Mouse (Mus musculus) intestine, embryonic 15.5 days (tissue): ENCODE data around the gene Sema4f. TPM values are rescaled to one million over a fixed set of nuclear protein-coding genes. Genes with fewer than 3 reads are reported as not detected.

Experiments
- ATAC-seq: fragments of 200-750 bp; cut with Nextera tagmentation; 2 replicates; pipeline ENCODE4 v1.8.0; 2017; ENCODE audit warnings: moderate TSS enrichment, moderate library complexity
- H3K27ac ChIP-seq: fragments of 300-500 bp; sonication (generic); 2 replicates; pipeline ENCODE4 v1.5.1; 2015; ENCODE audit warnings: mild to moderate bottlenecking, inconsistent platforms
- H3K27me3 ChIP-seq: fragments of 300-500 bp; sonication (generic); replicated peaks from 2 replicates; pipeline ENCODE4 v1.6.1; 2015; ENCODE audit warnings: inconsistent platforms
- H3K36me3 ChIP-seq: fragments of 300-500 bp; sonication (generic); 2 replicates; pipeline ENCODE4 v1.6.1; 2015; ENCODE audit warnings: inconsistent platforms
- H3K4me1 ChIP-seq: fragments of 300-500 bp; sonication (generic); replicated peaks from 2 replicates; pipeline ENCODE4 v1.6.1; 2015; ENCODE audit warnings: inconsistent platforms
- H3K4me2 ChIP-seq: fragments of 300-500 bp; sonication (generic); replicated peaks from 2 replicates; pipeline ENCODE4 v1.6.1; 2015; ENCODE audit warnings: mild to moderate bottlenecking, inconsistent platforms
- H3K4me3 ChIP-seq: fragments of 300-500 bp; sonication (generic); replicated peaks from 2 replicates; pipeline ENCODE4 v1.5.1; 2015; ENCODE audit warnings: inconsistent platforms
- H3K9ac ChIP-seq: fragments of 300-500 bp; sonication (generic); 2 replicates; pipeline ENCODE4 v1.6.1; 2015; ENCODE audit warnings: inconsistent platforms
- H3K9me3 ChIP-seq: fragments of 300-500 bp; sonication (generic); 2 replicates; pipeline ENCODE4 v1.6.1; 2016; ENCODE audit warnings: inconsistent platforms
- WGBS: fragments of 180-500 bp; shearing (Covaris S2); methylation state at CpG from one replicate; pipeline ENCODE4 v1.1.7; 2015; 5-methylcytosine and 5-hydroxymethylcytosine counted together
- polyA plus RNA-seq: library from polyadenylated mRNA; unstranded; fragments of >200 nt; fragmentation: Nextera tagmentation; extraction: Ambion mirVana; gene quantifications from 2 replicates; pipeline ENCODE4 v1.2.1, GENCODE M21; 2015

Sema4f gene
- polyA plus RNA-seq, 1 experiment from 2014 or later, result 1.7 TPM

GRCm38 (mm10) chr6:82909136-82909855, 30.3 kb downstream of the Sema4f start:
- H3K4me3 ChIP-seq, result no peak overlapping the region
- no peaks in the 10 kb centered on the region for H3K9me3 ChIP-seq
- no peaks in the 10 kb centered on the region for H3K27me3 ChIP-seq
- ATAC-seq, result peak; percentile 61
- H3K27ac ChIP-seq, result no peak overlapping the region
- H3K4me2 ChIP-seq, result no peak overlapping the region
- WGBS, result 50% methylated on average over 14 of the region's 14 CpGs
- no peak overlapping the region for H3K9ac ChIP-seq
- H3K36me3 ChIP-seq, result no peaks in the 10 kb centered on the region
- H3K4me1 ChIP-seq, result no peaks in the 10 kb centered on the region

DNA sequence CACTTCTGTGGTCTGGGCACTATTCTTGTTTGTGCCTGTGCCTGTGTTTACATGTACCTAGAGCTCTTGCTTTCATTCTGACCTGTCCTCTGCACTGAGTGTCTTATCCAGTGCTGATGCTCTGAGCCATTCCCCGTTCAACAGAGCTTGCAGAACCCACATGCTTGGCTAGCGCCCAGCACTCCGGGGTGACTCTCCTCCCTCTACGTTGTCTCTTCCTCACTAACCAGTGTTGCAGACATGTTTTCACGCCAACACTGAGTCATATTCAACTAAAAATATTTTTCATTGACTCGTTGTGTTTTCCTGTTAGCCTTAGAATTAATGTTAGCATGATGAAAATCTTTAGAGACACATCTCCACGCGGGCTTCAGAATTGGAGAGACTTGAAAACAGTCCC, 31.5 kb downstream of the Sema4f start:
- 74% methylated on average over 8 of the region's 8 CpGs for WGBS
- ATAC-seq, result no peak

DNA sequence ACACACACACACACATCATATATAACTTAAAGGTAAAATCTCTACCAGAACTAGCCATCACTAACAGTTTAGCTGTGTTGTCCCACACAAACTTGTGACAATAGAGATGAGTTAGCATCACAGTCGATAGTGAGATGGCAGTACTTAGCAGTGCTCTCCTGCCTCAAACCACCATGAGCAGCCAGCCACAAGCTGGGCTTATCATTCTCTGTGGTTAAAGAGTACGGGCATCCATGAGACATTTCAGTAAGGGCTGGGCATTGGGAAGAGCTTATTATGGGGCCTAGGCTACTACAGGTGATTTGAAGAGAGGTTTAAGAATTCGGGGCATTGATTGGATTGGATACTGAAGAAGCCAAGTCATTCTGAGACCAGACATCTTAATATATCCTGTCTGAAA, 32.6 kb downstream of the Sema4f start:
- Histone ChIP-seq H3K4me3 (no peak overlapping the region), H3K9me3 (no peaks in the 10 kb centered on the region), H3K27me3 (no peaks in the 10 kb centered on the region), H3K9ac (no peak overlapping the region), H3K4me1 (no peaks in the 10 kb centered on the region), H3K27ac (no peak overlapping the region), H3K4me2 (no peak overlapping the region), H3K36me3 (no peaks in the 10 kb centered on the region)
- 87% methylated on average over 3 of the region's 3 CpGs for WGBS
- ATAC-seq, result no peak

More for the DNA sequence above, 31.5 kb downstream of the Sema4f start:
- H3K4me2 ChIP-seq, result no peak overlapping the region
- H3K9ac ChIP-seq, result no peak overlapping the region
- H3K27me3 ChIP-seq, result no peaks in the 10 kb centered on the region
- H3K36me3 ChIP-seq, result no peaks in the 10 kb centered on the region
- H3K27ac ChIP-seq, result no peak overlapping the region
- no peaks in the 10 kb centered on the region for H3K9me3 ChIP-seq
- H3K4me1 ChIP-seq, result no peaks in the 10 kb centered on the region
- H3K4me3 ChIP-seq, result no peak overlapping the region

DNA sequence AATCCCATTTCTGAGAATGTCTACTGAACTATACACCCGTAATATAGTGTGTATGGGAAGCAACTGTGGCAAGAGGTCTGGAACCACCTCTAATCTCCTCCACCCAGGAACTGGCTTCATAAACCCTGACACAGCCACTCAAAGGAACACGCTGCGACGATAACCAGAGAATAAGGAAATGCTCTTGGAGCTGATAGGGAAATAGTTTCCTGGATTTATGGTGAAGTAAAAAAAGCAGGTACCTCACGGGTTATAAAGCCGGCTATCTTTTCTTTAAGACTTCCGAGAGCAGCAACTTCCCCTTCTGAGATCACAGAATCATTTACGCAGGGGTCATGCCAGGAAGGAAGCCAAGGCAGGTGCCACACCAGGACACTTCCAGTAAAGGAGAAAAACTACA, 37.0 kb downstream of the Sema4f start:
- WGBS, result 28% methylated on average over 8 of the region's 8 CpGs
- Histone ChIP-seq H3K36me3 (no peaks in the 10 kb centered on the region), H3K9ac (no peak overlapping the region), H3K27me3 (no peaks in the 10 kb centered on the region), H3K9me3 (no peaks in the 10 kb centered on the region), H3K27ac (no peak overlapping the region), H3K4me1 (peaks cover 17% of the 10 kb centered on the region; the same call in 1 of the 2 replicates), H3K4me3 (no peak overlapping the region), H3K4me2 (no peak overlapping the region)
- ATAC-seq, result peak; percentile 71

- no peak overlapping the region for H3K4me2 ChIP-seq
- H3K9me3 ChIP-seq, result no peaks in the 10 kb centered on the region
- 19% methylated on average over 4 of the region's 4 CpGs for WGBS
- H3K9ac ChIP-seq, result no peak overlapping the region
- H3K4me1 ChIP-seq, result peaks cover 19% of the 10 kb centered on the region; the same call in 1 of the 2 replicates
- no peaks in the 10 kb centered on the region for H3K27me3 ChIP-seq
- H3K27ac ChIP-seq, result peak overlapping the region; percentile 64; the same call in 1 of the 2 replicates
- H3K36me3 ChIP-seq, result no peaks in the 10 kb centered on the region
- H3K4me3 ChIP-seq, result no peak overlapping the region
- ATAC-seq, result peak; percentile 74
Measured at GRCm38 (mm10) chr6:82898745-82899144, 40.8 kb downstream of the Sema4f start.

- Histone ChIP-seq H3K27ac (peak overlapping the region; percentile 44; the same call in 1 of the 2 replicates), H3K9ac (no peak overlapping the region), H3K9me3 (no peaks in the 10 kb centered on the region), H3K27me3 (no peaks in the 10 kb centered on the region), H3K4me3 (no peak overlapping the region), H3K4me1 (peaks cover 19% of the 10 kb centered on the region; the same call in 1 of the 2 replicates), H3K36me3 (no peaks in the 10 kb centered on the region), H3K4me2 (no peak overlapping the region)
- peak; percentile 34 for ATAC-seq
- 37% methylated on average over 4 of the region's 4 CpGs for WGBS
Measured at GRCm38 (mm10) chr6:82898227-82898626, 41.3 kb downstream of the Sema4f start.

GRCm38 (mm10) chr6:82897311-82897710, 42.3 kb downstream of the Sema4f start:
- peaks cover 19% of the 10 kb centered on the region; the same call in 1 of the 2 replicates for H3K4me1 ChIP-seq
- no peaks in the 10 kb centered on the region for H3K27me3 ChIP-seq
- no peak overlapping the region for H3K4me3 ChIP-seq
- H3K4me2 ChIP-seq, result no peak overlapping the region
- no peak overlapping the region for H3K9ac ChIP-seq
- H3K27ac ChIP-seq, result no peak overlapping the region
- no peaks in the 10 kb centered on the region for H3K36me3 ChIP-seq
- no peaks in the 10 kb centered on the region for H3K9me3 ChIP-seq
- ATAC-seq, result no peak
- 58% methylated on average over 3 of the region's 3 CpGs for WGBS

DNA sequence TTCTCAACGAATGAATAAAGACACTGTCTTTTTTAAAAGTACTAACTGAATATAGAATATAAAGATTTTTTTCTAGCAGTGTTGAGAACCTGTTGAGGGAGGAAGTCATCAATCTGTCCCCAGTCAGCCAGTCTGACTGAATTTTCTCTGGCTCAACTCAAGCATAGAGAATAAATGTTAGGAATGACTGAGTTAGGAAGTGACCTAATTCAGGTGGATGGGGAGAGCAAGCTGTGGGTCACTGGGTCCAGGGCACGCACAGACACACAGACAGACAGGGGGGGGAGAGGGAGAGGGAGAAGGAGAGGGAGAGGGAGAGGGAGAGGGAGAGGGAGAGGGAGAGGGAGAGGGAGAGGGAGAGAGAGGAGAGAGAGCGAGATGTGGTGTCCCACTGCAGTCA, 46.2 kb downstream of the Sema4f start:
- no peak overlapping the region for H3K27ac ChIP-seq
- H3K9me3 ChIP-seq, result no peaks in the 10 kb centered on the region
- H3K36me3 ChIP-seq, result no peaks in the 10 kb centered on the region
- no peak for ATAC-seq
- peaks cover 15% of the 10 kb centered on the region for H3K4me1 ChIP-seq
- no peak overlapping the region for H3K4me2 ChIP-seq
- no peak overlapping the region for H3K9ac ChIP-seq
- 51% methylated on average over 3 of the region's 3 CpGs for WGBS
- H3K4me3 ChIP-seq, result no peak overlapping the region
- no peaks in the 10 kb centered on the region for H3K27me3 ChIP-seq

GRCm38 (mm10) chr6:82892540-82892939, 47.0 kb downstream of the Sema4f start:
- WGBS, result 89% methylated on average over 2 of the region's 2 CpGs

GRCm38 (mm10) chr6:82891488-82891887, 48.1 kb downstream of the Sema4f start:
- H3K27me3 ChIP-seq, result no peaks in the 10 kb centered on the region
- peak; percentile 83 for ATAC-seq

More at GRCm38 (mm10) chr6:82892540-82892939, 47.0 kb downstream of the Sema4f start:
- Histone ChIP-seq H3K4me2 (no peak overlapping the region), H3K9ac (no peak overlapping the region), H3K4me3 (no peak overlapping the region), H3K4me1 (peaks cover 7% of the 10 kb centered on the region), H3K9me3 (no peaks in the 10 kb centered on the region), H3K36me3 (no peaks in the 10 kb centered on the region), H3K27me3 (no peaks in the 10 kb centered on the region), H3K27ac (no peak overlapping the region)
- no peak for ATAC-seq

DNA sequence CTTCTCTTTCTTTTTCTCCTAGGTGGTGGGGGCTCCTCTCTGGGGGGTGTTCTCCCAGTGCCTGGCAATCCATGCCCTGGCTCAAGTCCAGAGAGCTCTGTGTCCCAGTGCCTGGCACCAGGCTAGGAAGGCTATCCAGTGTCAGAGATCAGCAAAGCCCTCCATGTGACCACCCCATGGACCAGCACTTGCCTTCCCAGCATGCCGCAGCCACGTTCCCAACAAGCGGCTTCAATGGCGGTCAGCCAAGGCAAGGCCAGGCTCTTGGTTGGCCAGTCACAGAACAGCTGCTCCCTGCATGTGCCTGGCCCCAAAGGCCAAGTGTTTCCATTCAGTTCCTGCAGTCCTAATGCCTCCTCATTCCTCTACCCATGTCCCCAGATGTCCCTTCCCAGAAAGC, 53.2 kb downstream of the Sema4f start:
- Histone ChIP-seq H3K27ac (no peak overlapping the region), H3K27me3 (no peaks in the 10 kb centered on the region), H3K4me3 (no peak overlapping the region), H3K4me2 (no peak overlapping the region), H3K9ac (no peak overlapping the region), H3K9me3 (no peaks in the 10 kb centered on the region), H3K36me3 (no peaks in the 10 kb centered on the region), H3K4me1 (peaks cover 4% of the 10 kb centered on the region; the same call in 1 of the 2 replicates)
- ATAC-seq, result no peak
- WGBS, result 77% methylated on average over 4 of the region's 4 CpGs

More at GRCm38 (mm10) chr6:82891488-82891887, 48.1 kb downstream of the Sema4f start:
- H3K27ac ChIP-seq, result no peak overlapping the region
- 20% methylated on average over 6 of the region's 6 CpGs for WGBS
- H3K9ac ChIP-seq, result no peak overlapping the region
- H3K36me3 ChIP-seq, result no peaks in the 10 kb centered on the region
- no peak overlapping the region for H3K4me2 ChIP-seq
- H3K9me3 ChIP-seq, result no peaks in the 10 kb centered on the region
- H3K4me1 ChIP-seq, result peaks cover 5% of the 10 kb centered on the region; the same call in 1 of the 2 replicates
- no peak overlapping the region for H3K4me3 ChIP-seq

GRCm38 (mm10) chr6:82885909-82886308, 53.7 kb downstream of the Sema4f start:
- H3K9ac ChIP-seq, result no peak overlapping the region
- WGBS, result 86% methylated on average over 4 of the region's 4 CpGs
- H3K36me3 ChIP-seq, result no peaks in the 10 kb centered on the region
- ATAC-seq, result no peak
- no peaks in the 10 kb centered on the region for H3K9me3 ChIP-seq
- H3K4me3 ChIP-seq, result no peak overlapping the region
- no peak overlapping the region for H3K27ac ChIP-seq
- no peaks in the 10 kb centered on the region for H3K27me3 ChIP-seq
- H3K4me1 ChIP-seq, result peaks cover 3% of the 10 kb centered on the region; the same call in 1 of the 2 replicates
- H3K4me2 ChIP-seq, result no peak overlapping the region

GRCm38 (mm10) chr6:82885441-82885840, 54.1 kb downstream of the Sema4f start:
- Histone ChIP-seq H3K9me3 (no peaks in the 10 kb centered on the region), H3K27me3 (no peaks in the 10 kb centered on the region), H3K4me2 (no peak overlapping the region), H3K27ac (no peak overlapping the region), H3K36me3 (no peaks in the 10 kb centered on the region), H3K4me1 (peaks cover 3% of the 10 kb centered on the region; the same call in 1 of the 2 replicates), H3K4me3 (no peak overlapping the region), H3K9ac (no peak overlapping the region)
- ATAC-seq, result no peak
- 83% methylated on average over 2 of the region's 2 CpGs for WGBS
